Mouse (Mus musculus) right cerebral cortex, postnatal 25 days (tissue): ENCODE data around the gene Olfr827.

Experiments used
- DNase-seq: peaks from one replicate; pipeline ENCODE4 v3.0.0; 2022

Olfr827 gene

DNA sequence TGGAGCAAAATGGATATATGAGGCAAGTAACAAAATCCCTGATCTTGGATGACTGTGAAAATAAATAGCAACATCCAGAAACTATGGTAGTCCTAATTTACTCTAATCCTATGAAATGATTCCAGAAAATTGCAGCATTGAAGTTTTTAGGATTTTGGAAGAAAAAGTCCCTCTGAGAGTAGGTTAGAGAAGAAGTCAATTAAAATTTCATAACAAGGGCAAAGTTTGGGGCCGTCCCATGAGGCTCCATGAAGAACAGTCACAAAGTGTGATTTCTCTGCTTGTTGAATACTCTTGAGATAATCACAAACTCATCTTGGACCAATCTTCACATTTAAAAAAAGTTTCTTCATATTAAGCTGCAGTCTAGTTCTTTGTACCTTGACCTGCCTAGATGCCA is at the start of gene Olfr827:
TSS of gene Olfr827 (minus strand) at position 101 of the 400 bp plus-strand sequence.
- no peak for DNase-seq

DNA sequence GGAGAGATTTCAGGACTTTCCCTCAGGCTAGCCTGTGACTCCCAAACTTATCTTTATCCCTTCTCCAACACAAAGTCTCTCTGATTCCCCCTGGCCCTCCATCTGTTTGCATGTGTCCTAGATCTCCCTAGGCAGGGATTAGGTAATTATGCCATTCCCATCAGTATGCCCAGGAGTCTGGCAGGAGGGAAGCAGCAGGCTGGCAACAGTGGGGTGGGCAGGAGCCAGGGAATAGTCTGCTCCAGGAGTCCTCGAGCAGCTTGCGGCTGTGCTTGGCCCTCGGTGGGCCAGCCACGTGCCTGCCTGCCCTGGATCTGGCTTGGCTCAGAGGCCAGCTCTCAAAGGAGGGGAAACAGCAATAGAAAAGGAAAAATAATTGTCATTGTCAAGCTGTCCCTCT is 49.0 kb upstream of the Olfr827 start:
- peak; percentile 14 for DNase-seq

DNA sequence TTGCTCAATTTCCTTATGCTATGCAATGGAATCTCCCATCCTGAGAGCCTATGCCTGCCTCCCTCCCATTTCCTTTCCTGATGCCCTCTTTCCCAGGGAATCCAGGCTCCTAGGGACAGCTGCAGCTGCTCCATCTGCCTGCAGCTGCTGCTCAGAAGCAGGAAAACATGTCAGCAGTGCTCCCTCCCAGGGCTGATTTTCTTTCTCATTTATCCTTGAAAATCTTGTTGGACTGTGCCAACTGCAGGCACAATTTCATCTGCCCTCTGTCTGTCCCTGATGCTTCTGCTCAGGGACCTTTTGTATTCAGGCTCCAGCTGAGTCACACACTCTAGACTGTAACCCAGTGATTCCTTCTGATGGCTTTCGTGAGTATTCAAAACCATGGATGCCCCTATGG is 45.3 kb upstream of the Olfr827 start:
- no peak for DNase-seq

DNA sequence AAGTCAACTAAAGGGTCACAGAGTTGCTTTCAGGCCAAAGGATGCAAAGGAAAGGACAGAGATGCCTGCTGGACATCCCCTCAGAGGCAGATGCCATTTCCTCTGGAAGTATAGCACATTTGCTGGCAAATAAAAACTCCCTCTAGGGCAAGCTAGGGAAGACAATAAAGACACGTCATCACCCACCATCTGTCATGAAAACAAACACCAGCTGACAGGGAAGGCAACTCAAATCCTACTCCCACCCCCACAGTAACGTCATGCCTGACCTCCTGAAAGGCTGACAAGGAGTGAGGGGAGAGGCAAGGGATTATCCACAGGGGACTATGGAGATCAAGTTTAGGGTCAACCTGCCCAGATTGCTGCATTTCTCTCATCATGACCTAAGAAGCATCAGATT is 30.1 kb upstream of the Olfr827 start:
- no peak for DNase-seq

DNA sequence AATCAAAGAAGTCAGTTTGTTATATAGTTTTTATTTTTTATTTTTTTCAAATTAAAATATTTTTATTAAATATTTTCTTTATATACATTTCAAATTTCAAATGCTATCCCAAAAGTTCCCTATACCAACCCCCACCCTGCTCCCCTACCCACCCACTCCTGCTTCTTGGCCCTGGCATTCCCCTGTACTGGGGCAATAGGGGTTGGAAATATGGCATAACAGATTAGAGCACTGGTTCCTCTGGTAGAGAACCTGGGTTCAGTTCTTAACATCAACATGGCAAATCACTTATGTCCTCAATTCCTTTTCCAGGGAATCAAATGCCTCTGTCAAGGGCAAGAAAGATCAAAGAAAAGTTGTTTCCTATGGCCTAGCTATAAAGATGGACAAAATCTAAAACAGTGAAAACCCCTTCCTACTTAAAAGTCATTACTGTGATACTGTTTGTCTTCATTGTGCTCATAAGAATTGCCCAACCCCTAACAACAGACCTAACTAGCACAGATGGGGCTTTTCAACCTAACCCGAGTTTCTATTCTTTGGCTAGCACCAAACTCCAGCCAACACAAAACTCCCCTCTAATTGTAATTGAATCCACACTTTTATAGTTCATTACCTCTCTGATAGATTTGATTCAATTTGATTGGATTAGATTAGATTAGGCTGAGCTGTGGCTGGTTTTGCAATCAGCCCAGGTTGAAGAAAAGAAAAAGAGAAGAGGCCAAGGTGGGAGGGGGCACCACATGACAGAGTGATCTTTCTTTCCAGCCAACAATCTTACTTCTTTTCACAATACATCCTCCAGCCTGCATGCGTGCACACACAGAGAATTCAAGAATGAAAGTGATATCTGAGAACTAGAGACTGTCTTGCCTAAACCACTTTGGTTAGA is 24.4 kb upstream of the Olfr827 start:
- DNase-seq: no peak

DNA sequence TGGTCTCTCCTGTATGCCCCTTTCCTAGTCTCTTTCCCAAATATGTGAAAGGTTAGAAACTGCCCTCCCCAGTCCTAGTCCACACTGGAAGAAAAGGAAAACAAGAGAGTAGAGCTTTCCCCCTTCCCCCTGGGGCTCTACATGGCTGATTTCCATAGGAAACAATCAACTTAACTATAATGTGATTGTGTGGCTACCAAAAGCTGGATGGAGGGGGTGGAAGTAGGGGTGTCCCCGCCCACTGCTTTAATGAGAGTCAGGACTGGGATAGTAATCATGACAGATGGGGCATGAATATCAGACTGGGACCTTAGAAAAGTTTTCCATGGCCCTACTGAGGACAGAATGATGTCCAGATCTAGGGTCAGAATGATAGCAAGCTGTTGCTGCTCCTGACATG is 20.4 kb upstream of the Olfr827 start:
- DNase-seq: no peak

DNA sequence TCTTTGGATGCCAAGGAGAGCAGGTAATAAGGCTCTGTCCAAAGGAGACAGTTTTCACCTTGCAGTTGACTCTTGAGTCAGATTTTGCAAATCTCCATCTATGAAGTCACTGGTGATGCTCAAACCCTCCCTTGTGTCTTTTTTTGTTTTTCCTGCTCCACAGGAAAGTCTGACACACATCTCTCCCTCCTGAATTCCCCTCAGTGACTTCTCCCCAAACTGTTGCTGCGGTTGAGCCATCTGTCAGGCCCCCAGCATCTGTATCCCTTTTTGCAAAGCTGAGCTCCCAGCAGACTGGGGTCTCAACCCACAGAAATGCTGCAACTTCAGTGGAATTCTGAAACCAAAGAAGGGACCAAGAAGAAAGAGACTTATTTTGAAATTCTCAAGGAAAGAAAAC is 17.9 kb upstream of the Olfr827 start:
- DNase-seq: no peak

DNA sequence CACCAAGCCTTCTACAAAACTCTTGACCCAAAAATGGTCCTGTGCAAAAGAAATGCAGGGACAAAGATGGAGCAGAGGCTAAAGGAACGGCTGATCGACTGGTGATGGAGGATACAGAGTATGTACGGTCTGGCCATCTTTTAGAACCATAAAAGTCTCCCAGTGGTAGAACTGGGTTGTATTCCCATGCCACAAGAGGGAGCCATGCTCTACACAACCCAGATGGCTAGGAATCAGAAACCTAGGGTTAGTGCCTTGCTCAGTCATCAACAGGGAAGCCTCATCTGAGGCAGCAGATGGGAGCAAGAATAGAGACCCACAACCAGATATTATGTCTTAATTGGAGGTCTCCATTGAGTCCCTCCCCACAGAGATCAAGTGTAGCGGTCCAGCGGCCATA is 15.4 kb upstream of the Olfr827 start:
- DNase-seq: no peak

DNA sequence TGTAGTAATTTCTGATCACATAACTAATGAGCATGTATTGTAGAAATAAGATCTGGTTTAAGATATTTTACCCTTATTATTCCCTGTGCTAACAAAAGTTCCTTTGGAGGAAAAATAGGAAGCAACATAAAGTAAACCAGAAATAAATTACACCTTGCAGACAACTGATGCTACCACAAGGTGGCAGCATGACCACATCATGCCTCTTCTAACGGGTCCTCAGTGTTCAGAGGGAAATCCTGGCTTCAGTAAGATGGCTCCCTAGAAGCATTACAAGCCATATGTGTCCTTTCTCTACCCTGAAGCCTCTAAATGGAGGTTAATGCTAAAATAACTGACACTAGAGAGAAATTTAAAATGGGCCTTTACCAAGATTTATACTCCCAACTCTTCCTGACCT is 14.0 kb upstream of the Olfr827 start:
- DNase-seq: peak; percentile 16

DNA sequence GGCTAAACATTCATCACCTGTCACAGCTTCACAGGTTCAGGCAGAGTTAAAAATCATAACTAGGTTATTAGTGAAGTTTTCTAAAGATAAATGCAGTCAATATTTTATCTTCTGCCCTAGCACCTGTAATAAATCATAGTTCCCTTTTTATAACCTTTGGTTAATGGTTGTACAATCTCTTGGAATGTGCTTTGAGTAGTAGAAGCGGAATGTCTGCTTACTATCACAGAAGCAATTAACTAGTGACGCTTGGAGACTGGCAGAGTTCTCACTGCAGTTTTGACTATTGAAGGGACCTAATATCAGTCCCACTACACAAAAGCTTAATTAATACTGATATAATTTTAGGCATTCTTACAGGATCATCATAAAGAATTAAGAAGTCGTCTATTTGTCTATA is 10.8 kb upstream of the Olfr827 start:
- no peak for DNase-seq

DNA sequence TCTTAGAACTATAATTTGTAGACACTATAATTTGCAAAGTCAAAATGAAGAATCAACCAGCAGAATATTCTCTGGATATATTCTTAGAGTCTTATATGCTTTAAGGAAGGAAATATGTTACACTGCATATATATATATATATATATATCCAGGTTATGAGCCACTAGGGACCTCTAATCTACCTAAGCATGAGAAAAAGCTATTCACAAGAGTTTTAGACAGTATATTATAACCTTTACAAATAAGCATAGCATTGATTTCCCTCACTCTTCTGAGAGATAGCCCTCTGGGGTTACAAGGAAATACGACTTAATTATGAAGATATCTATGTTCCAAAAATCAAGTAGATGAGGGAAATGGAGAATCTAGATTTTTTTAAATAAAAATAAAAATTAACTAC is 30.1 kb downstream of the Olfr827 start, which contains the start of gene Olfr826:
TSS of gene Olfr826 (minus strand) at position 101 of the 400 bp plus-strand sequence.
- no peak for DNase-seq

DNA sequence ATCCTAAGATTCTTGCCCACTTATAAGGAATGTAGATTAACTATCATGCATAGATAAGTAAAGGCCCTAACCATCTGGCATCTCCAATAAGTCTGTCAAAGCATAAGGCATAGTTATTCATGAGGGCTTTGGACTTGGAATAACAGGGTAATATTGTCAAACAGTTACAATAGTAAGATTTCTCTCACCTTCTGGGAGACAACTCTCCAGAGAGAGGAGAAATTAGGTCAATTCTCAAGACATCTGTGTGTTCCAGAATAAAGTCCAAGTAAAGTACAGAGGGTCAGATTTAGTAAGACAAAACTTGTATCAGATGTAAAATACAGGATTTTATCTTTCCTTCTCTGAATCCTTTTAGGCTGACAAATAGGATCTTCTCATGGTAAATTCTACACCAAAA is 47.5 kb downstream of the Olfr827 start, which contains the start of gene Olfr825:
TSS of gene Olfr825 (minus strand) at position 101 of the 400 bp plus-strand sequence.
- DNase-seq: no peak

DNA sequence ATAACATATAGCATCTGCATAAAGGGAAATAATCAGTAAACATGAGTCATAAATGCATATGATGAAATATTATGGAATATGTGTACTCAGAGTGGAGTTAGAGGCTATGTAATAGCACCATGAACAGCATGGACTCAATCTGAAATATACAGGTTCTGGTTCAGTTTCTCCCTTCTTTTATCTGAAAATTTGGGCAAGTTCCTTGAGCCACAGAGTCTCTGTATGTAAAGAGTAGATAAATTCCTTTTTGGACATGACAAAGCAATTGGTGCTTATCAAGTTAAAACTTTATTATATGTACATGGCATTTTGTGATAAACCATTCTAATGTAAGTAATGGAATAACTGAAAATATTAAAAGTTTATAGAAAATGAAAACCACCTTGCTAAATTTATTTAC is 49.0 kb downstream of the Olfr827 start:
- no peak for DNase-seq
